In genomic region chr2:30675839-30676238, GRCm38 (mm10) we compare ENCODE assay signal across 12 mouse cellular contexts.
DNase-seq lines count a peak whose midpoint lies in the region; ATAC-seq and TF ChIP-seq lines count a peak whose summit lies in the region.
"Had no signal": no experiment of that assay in that cellular context is flagged by ENCODE, and none has a peak within 500 bp of the region (broad histone marks: within the 10 kb centered on the region; RNA-seq: fewer than 3 reads in every experiment).

No protein-coding gene starts in this region.

- ATAC-seq in hindbrain, postnatal 0 days: peak; percentile 14; the same call in 1 of the 2 replicates
- ATAC-seq in neural tube, embryonic 15.5 days (ENCODE audit: low FRiP score): no peak
- no peak for ATAC-seq in erythroid progenitor cell, adult 5-6 weeks (replicated peaks; ENCODE audit: low FRiP score, poor library complexity, severe bottlenecking)

- peak; percentile 94 for DNase-seq in heart, adult 11 months
- DNase-seq in heart, adult 8-10 months (ENCODE audit: low spot score): no peak
- DNase-seq in layer of hippocampus, adult 2 months (ENCODE audit: low spot score in 2 of 2): no peak
- no peak for DNase-seq in layer of hippocampus, adult 8-10 months (ENCODE audit: low spot score in 2 of 2)
- DNase-seq in hindbrain, postnatal 0 days (ENCODE audit: low spot score): no peak
- DNase-seq in layer of hippocampus, adult 11-12 months (ENCODE audit: low spot score): no peak
- DNase-seq: gastrocnemius, postnatal 25 days; liver, embryonic 13.5 days; thymus, adult 2 months had no signal

- no peak overlapping the region for H3K4me2 ChIP-seq in hindbrain, postnatal 0 days (ENCODE audit: low read depth, low read length)
- no peak overlapping the region for H3K4me2 ChIP-seq in neural tube, embryonic 15.5 days

- H3K27ac ChIP-seq in layer of hippocampus, adult 2 months: peak overlapping the region; percentile 99; the same call in 1 of the 2 replicates
- peak overlapping the region; percentile 91 for H3K27ac ChIP-seq in hindbrain, postnatal 0 days
- peak overlapping the region; percentile 95 for H3K27ac ChIP-seq in neural tube, embryonic 15.5 days (replicated peaks)

- H3K36me3 ChIP-seq in hindbrain, postnatal 0 days (ENCODE audit: insufficient read depth, low read length): no peaks in the 10 kb centered on the region
- no peaks in the 10 kb centered on the region for H3K36me3 ChIP-seq in neural tube, embryonic 15.5 days
- H3K36me3 ChIP-seq: G1E; liver, embryonic 13.5 days had no signal

- H3K9ac ChIP-seq in hindbrain, postnatal 0 days (replicated peaks; ENCODE audit: low read length): no peak overlapping the region
- no peak overlapping the region for H3K9ac ChIP-seq in neural tube, embryonic 15.5 days (replicated peaks)
- H3K9ac ChIP-seq: liver, embryonic 13.5 days had no signal

- H3K27me3 ChIP-seq in hindbrain, postnatal 0 days (ENCODE audit: insufficient read depth, low read length): no peaks in the 10 kb centered on the region
- H3K27me3 ChIP-seq in neural tube, embryonic 15.5 days (replicated peaks): no peaks in the 10 kb centered on the region

- TF ChIP-seq CTCF in layer of hippocampus, adult 2 months (conservative IDR thresholded peaks at IDR 0.05): no peak
- TF ChIP-seq CTCF in hindbrain, postnatal 0 days (IDR thresholded peaks at IDR 0.05; ENCODE audit: low read depth): no peak

- 83% methylated on average over 2 of the region's 2 CpGs for WGBS in hindbrain, postnatal 0 days
- 88% methylated on average over 2 of the region's 2 CpGs for WGBS in neural tube, embryonic 15.5 days

- H3K9me3 ChIP-seq in hindbrain, postnatal 0 days (ENCODE audit: low read length): no peaks in the 10 kb centered on the region
- 0 out of 2 replicates have a peak, but pooled peaks cover 5% of the 10 kb centered on the region for H3K9me3 ChIP-seq in neural tube, embryonic 15.5 days (replicated peaks)
- H3K9me3 ChIP-seq: liver, embryonic 13.5 days had no signal

- peaks cover 15% of the 10 kb centered on the region for H3K4me1 ChIP-seq in hindbrain, postnatal 0 days (ENCODE audit: insufficient read depth, low read length)
- H3K4me1 ChIP-seq in neural tube, embryonic 15.5 days: peaks cover 30% of the 10 kb centered on the region

- no peak overlapping the region for H3K4me3 ChIP-seq in layer of hippocampus, adult 2 months
- no peak overlapping the region for H3K4me3 ChIP-seq in hindbrain, postnatal 0 days (ENCODE audit: low read length)
- no peak overlapping the region for H3K4me3 ChIP-seq in neural tube, embryonic 15.5 days (replicated peaks)
- H3K4me3 ChIP-seq: liver, embryonic 13.5 days had no signal
